Mouse (Mus musculus): ENCODE results near the gene Galnt17.

The Galnt17 gene

GRCm38 (mm10) chr5:131308397-131308796, at the start of gene Galnt17:
TSS of gene Galnt17 (minus strand) at chr5:131308497.
- no peak for DNase-seq

GRCm38 (mm10) chr5:131334536-131334935, 26.2 kb upstream of the Galnt17 start:
- no peak for DNase-seq

- DNase-seq: no peak
These were observed 13.0 kb upstream of the Galnt17 start for GRCm38 (mm10) chr5:131321286-131321685.

GRCm38 (mm10) chr5:131319605-131320004, 11.3 kb upstream of the Galnt17 start:
- DNase-seq: no peak

- no peak for DNase-seq
These were observed 10.8 kb upstream of the Galnt17 start for GRCm38 (mm10) chr5:131319141-131319540.

- DNase-seq: no peak
These were observed 6.7 kb upstream of the Galnt17 start for GRCm38 (mm10) chr5:131315016-131315415.

- no peak for DNase-seq
These were observed 593 bp downstream of the Galnt17 start for GRCm38 (mm10) chr5:131307656-131308151.

- DNase-seq: no peak
These were observed 1.2 kb downstream of the Galnt17 start for GRCm38 (mm10) chr5:131306908-131307655.

- DNase-seq: no peak
These were observed 1.9 kb downstream of the Galnt17 start for GRCm38 (mm10) chr5:131306321-131306907.

- no peak for DNase-seq
These were observed 3.1 kb downstream of the Galnt17 start for GRCm38 (mm10) chr5:131305223-131305622.

- no peak for DNase-seq
These were observed 6.8 kb downstream of the Galnt17 start for GRCm38 (mm10) chr5:131301526-131301925.

GRCm38 (mm10) chr5:131293726-131294449, 14.4 kb downstream of the Galnt17 start:
- DNase-seq: no peak

- no peak for DNase-seq
These were observed 21.2 kb downstream of the Galnt17 start for GRCm38 (mm10) chr5:131287091-131287490.

GRCm38 (mm10) chr5:131286680-131287079, 21.6 kb downstream of the Galnt17 start:
- no peak for DNase-seq

GRCm38 (mm10) chr5:131280349-131280748, 27.9 kb downstream of the Galnt17 start:
- DNase-seq: no peak

GRCm38 (mm10) chr5:131279286-131279685, 29.0 kb downstream of the Galnt17 start:
- DNase-seq: no peak

- DNase-seq: no peak
These were observed 31.1 kb downstream of the Galnt17 start for GRCm38 (mm10) chr5:131277227-131277626.

GRCm38 (mm10) chr5:131266291-131266690, 42.0 kb downstream of the Galnt17 start:
- DNase-seq: no peak

- DNase-seq: no peak
These were observed 44.2 kb downstream of the Galnt17 start for GRCm38 (mm10) chr5:131264145-131264544.

- peak in 1 of 2 experiments; percentile 7 for DNase-seq
These were observed 57.3 kb downstream of the Galnt17 start for GRCm38 (mm10) chr5:131250701-131251636.

- no peak for DNase-seq
These were observed 59.9 kb downstream of the Galnt17 start for GRCm38 (mm10) chr5:131248416-131248815.

- no peak for DNase-seq
These were observed 61.7 kb downstream of the Galnt17 start for GRCm38 (mm10) chr5:131246591-131246990.
